Mouse (Mus musculus): Measurements from ENCODE around the gene Fxyd3.

GRCm38 (mm10) chr7:31055354-31055824 lies 21.1 kb downstream of the Fxyd3 start:
- TF ChIP-seq POLR2A (IDR thresholded peaks at IDR 0.05; ENCODE audit: low read depth, low read length): no peak
- TF ChIP-seq CTCF (IDR thresholded peaks at IDR 0.05; ENCODE audit: borderline replicate concordance, insufficient read depth, low read length): no peak
